Mouse (Mus musculus): ENCODE data around the gene Tubgcp6. TPM values are rescaled to one million over a fixed set of nuclear protein-coding genes. Genes with fewer than 3 reads are reported as not detected.

Gene Tubgcp6
- polyA plus RNA-seq, 1 experiment from 2014 or later = 17.0 TPM

DNA sequence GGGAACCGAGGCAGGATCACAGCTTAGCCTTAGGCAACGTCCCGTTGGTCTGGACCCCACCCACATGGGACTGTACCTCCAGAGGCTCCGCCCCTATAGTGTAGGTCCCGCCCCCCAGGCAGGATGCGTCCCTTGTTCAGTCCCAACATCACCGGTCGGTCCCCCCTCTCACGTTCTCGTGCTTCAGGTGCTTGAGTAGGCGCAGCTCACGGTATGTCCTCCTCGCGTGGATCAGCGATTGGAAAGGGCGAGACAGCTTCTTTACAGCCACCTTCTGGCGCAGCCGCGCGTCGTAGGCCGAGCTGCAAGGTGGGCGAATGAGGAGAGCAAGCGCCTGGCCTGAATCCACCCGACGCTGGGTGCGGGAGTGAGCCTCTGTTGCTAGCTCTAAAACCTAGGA lies 23.6 kb upstream of the Tubgcp6 start:
- peaks cover 21% of the 10 kb centered on the region for H3K4me1 ChIP-seq (ENCODE audit: control insufficient read depth, insufficient read depth, low read length)
- DNase-seq (ENCODE audit: low spot score) (peak; percentile 62), ATAC-seq (peak; percentile 14; the same call in 1 of the 2 replicates)
- peaks cover 33% of the 10 kb centered on the region for H3K36me3 ChIP-seq (ENCODE audit: control insufficient read depth, insufficient read depth, low read length)
- no peaks in the 10 kb centered on the region for H3K27me3 ChIP-seq (replicated peaks; ENCODE audit: control insufficient read depth, insufficient read depth, low read length)
- peak overlapping the region; percentile 66 for H3K9ac ChIP-seq (ENCODE audit: low read length)
- peak overlapping the region; percentile 63 for H3K27ac ChIP-seq (ENCODE audit: low read depth, low read length)
- H3K9me3 ChIP-seq (replicated peaks; ENCODE audit: control insufficient read depth, low read length) = no peaks in the 10 kb centered on the region
- WGBS = 3% methylated on average over 27 of the region's 27 CpGs
- H3K4me2 ChIP-seq (ENCODE audit: low read length) = peak overlapping the region; percentile 82
- H3K4me3 ChIP-seq (ENCODE audit: low read depth, low read length) = peak overlapping the region; percentile 74

DNA sequence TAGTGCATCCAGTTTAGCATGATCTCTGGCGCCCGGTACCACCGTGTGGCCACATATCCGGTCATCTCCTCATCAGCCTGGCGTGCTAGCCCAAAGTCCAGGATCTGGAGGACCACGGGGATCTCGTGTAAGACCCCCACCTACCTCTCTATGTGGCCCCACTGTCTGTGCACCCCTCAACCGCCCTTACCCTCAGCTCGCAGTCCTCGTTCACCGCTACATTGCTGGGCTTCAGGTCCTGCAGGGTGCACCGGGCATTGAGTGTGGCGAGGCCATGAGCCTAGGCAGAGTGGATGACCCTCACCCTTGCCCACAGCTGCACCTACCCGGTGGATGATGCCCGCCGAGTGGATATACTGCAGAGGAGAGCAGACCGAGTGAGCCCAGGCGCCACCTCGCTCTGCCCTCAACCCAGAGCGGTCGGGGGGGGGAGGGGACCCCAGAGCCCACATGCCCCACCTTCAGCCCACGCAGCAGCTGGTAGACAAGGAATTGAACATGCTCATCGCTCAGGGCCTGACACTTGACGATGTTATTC lies 23.0 kb upstream of the Tubgcp6 start:
- Histone ChIP-seq H3K4me1 (ENCODE audit: control insufficient read depth, insufficient read depth, low read length) (peaks cover 22% of the 10 kb centered on the region), H3K36me3 (ENCODE audit: control insufficient read depth, insufficient read depth, low read length) (peaks cover 33% of the 10 kb centered on the region), H3K27ac (ENCODE audit: low read depth, low read length) (no peak overlapping the region), H3K9me3 (replicated peaks; ENCODE audit: control insufficient read depth, low read length) (no peaks in the 10 kb centered on the region), H3K4me3 (ENCODE audit: low read depth, low read length) (peak overlapping the region; percentile 74), H3K9ac (ENCODE audit: low read length) (0 out of 2 replicates have a peak overlapping the region, but pooled peaks have one; percentile 7), H3K4me2 (ENCODE audit: low read length) (peak overlapping the region; percentile 82), H3K27me3 (replicated peaks; ENCODE audit: control insufficient read depth, insufficient read depth, low read length) (no peaks in the 10 kb centered on the region)
- WGBS = 82% methylated on average over 24 of the region's 24 CpGs
- ATAC-seq (no peak), DNase-seq (ENCODE audit: low spot score) (no peak)

DNA sequence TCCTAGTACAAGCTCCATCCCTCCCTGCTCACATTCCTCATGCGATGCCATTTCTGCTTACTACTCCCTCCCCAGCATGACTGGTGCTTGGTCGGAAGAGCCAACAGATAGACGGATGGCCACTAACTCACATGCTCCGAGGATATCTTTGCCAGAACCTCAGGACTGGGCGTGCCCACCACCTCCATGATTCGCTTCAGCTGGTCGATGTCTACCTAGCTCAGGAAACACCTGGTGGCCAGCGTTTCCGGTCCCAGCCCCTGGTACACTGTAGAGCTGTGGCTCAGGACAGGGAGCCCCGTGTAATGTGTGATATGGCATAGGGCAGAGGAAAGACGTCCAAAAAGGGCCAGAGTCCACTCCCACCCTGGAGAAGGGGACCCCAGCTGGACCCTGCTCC lies 22.1 kb upstream of the Tubgcp6 start:
- Histone ChIP-seq H3K27ac (ENCODE audit: low read depth, low read length) (no peak overlapping the region), H3K4me3 (ENCODE audit: low read depth, low read length) (no peak overlapping the region), H3K27me3 (replicated peaks; ENCODE audit: control insufficient read depth, insufficient read depth, low read length) (no peaks in the 10 kb centered on the region), H3K9me3 (replicated peaks; ENCODE audit: control insufficient read depth, low read length) (no peaks in the 10 kb centered on the region), H3K36me3 (ENCODE audit: control insufficient read depth, insufficient read depth, low read length) (peaks cover 33% of the 10 kb centered on the region), H3K4me1 (ENCODE audit: control insufficient read depth, insufficient read depth, low read length) (peaks cover 26% of the 10 kb centered on the region), H3K4me2 (ENCODE audit: low read length) (no peak overlapping the region), H3K9ac (ENCODE audit: low read length) (no peak overlapping the region)
- 97% methylated on average over 11 of the region's 11 CpGs for WGBS
- DNase-seq (ENCODE audit: low spot score) (no peak), ATAC-seq (no peak)

DNA sequence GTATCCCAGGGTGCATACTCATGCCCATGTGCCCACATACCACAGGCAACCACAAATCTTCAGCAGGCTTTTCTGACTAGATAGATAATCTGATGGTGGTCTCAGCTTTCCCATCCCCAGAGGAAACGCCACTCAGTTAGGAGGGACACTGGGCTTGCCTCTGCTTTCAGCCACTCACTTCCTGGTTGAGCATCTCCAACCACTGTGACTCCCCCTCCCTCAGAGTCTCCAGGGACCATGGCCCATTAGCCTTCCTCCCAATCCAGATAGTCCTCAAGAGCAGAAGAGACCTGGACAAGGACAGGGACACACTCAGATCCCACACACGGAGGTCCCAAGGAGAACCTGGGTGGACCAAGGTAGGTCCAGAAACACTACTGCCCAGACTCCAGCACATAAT lies 20.2 kb upstream of the Tubgcp6 start:
- DNase-seq (ENCODE audit: low spot score) (no peak), ATAC-seq (no peak)
- H3K4me1 ChIP-seq (ENCODE audit: control insufficient read depth, insufficient read depth, low read length) = peaks cover 24% of the 10 kb centered on the region
- WGBS = 83% methylated on average over 2 of the region's 2 CpGs
- H3K27me3 ChIP-seq (replicated peaks; ENCODE audit: control insufficient read depth, insufficient read depth, low read length) = no peaks in the 10 kb centered on the region
- no peaks in the 10 kb centered on the region for H3K9me3 ChIP-seq (replicated peaks; ENCODE audit: control insufficient read depth, low read length)
- no peak overlapping the region for H3K4me2 ChIP-seq (ENCODE audit: low read length)
- no peak overlapping the region for H3K4me3 ChIP-seq (ENCODE audit: low read depth, low read length)
- no peak overlapping the region for H3K9ac ChIP-seq (ENCODE audit: low read length)
- H3K27ac ChIP-seq (ENCODE audit: low read depth, low read length) = no peak overlapping the region
- H3K36me3 ChIP-seq (ENCODE audit: control insufficient read depth, insufficient read depth, low read length) = peaks cover 33% of the 10 kb centered on the region

DNA sequence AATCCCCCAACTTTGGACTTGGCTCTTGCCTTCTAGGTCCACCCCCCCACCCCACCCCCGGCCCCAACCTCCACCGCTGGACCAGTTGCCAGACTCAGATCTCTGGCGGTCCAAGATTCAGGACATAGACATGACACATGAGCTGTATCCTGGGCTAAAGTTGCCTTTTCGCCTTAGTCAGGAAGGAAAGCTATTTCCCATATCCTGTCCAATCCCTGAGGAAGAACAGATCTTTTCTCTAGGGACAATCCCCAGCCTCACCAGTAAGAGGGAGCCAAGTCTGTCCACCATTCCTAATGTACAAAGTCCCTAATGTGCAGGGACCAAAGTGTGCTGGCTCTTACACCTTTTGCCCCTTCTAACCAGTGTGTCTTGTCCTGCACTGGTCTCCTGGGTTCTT lies 19.0 kb upstream of the Tubgcp6 start:
- ATAC-seq = no peak

DNA sequence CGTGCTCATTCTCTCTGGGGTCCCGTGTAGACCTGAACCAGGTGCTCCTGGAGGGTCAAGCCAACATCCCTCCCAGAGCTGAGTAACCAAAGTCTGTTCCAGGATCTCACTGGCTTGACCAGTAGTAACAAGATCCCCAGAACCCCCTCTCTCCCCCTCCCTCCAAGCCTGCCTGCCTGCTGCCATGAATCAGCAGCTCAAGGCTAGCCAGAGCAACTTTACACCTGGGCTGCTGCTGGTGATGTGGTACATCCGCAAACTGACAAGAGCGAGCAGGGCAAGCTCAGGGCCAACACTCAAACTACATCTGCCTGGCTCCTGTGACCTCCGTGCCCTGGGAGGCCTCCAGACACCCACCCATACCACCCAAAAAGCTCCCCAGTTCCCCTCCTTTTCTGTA lies 18.5 kb upstream of the Tubgcp6 start:
- Histone ChIP-seq H3K4me3 (ENCODE audit: low read depth, low read length) (no peak overlapping the region), H3K27me3 (replicated peaks; ENCODE audit: control insufficient read depth, insufficient read depth, low read length) (no peaks in the 10 kb centered on the region), H3K9me3 (replicated peaks; ENCODE audit: control insufficient read depth, low read length) (no peaks in the 10 kb centered on the region), H3K36me3 (ENCODE audit: control insufficient read depth, insufficient read depth, low read length) (peaks cover 33% of the 10 kb centered on the region), H3K4me2 (ENCODE audit: low read length) (peak overlapping the region; percentile 96; the same call in 1 of the 2 replicates), H3K9ac (ENCODE audit: low read length) (no peak overlapping the region), H3K27ac (ENCODE audit: low read depth, low read length) (no peak overlapping the region), H3K4me1 (ENCODE audit: control insufficient read depth, insufficient read depth, low read length) (peaks cover 11% of the 10 kb centered on the region)
- 23% methylated on average over 5 of the region's 5 CpGs for WGBS
- no peak for DNase-seq (ENCODE audit: low spot score)
- ATAC-seq = no peak

More for the DNA sequence above, 19.0 kb upstream of the Tubgcp6 start:
- peaks cover 33% of the 10 kb centered on the region for H3K36me3 ChIP-seq (ENCODE audit: control insufficient read depth, insufficient read depth, low read length)
- no peak overlapping the region for H3K4me2 ChIP-seq (ENCODE audit: low read length)
- H3K27me3 ChIP-seq (replicated peaks; ENCODE audit: control insufficient read depth, insufficient read depth, low read length) = no peaks in the 10 kb centered on the region
- peaks cover 11% of the 10 kb centered on the region for H3K4me1 ChIP-seq (ENCODE audit: control insufficient read depth, insufficient read depth, low read length)
- no peak overlapping the region for H3K4me3 ChIP-seq (ENCODE audit: low read depth, low read length)
- no peak overlapping the region for H3K9ac ChIP-seq (ENCODE audit: low read length)
- DNase-seq (ENCODE audit: low spot score) = no peak
- no peak overlapping the region for H3K27ac ChIP-seq (ENCODE audit: low read depth, low read length)
- 80% methylated on average over 4 of the region's 4 CpGs for WGBS
- no peaks in the 10 kb centered on the region for H3K9me3 ChIP-seq (replicated peaks; ENCODE audit: control insufficient read depth, low read length)

DNA sequence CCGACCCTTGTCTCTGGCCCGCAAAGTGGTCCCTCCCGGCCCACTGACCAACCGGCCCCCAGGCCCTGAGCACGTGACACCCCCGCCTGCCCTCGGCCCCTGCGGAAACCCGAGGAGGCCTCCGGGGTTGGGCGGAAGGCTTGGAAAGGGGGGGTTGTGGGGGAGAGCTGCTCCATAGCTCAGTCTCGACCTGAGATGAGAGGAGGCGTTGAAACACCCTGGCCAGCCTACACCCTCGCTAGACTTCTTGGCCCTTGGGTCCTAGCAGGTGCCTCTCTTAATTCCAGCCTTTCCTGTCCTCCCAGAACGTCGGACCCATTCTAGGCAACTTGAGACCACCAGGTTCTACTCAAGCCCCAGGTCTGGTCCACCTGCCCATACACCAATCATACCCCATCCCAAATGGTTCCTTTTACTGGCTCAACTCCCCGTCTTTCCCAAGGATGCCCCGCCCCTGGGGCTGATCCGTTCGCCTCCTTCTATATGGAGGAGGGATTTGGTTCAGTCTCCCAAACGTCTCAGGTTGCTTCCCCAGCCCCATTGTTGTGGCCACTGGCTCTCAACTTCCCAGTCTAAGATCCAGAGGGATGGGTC lies 17.8 kb upstream of the Tubgcp6 start, which contains the start of gene Mapk12:
Gene Mapk12 (minus strand): TSS at position 45 of the 594 bp plus-strand sequence.
- WGBS = under 1% methylated on average over 21 of the region's 21 CpGs
- H3K27ac ChIP-seq (ENCODE audit: low read depth, low read length) = no peak within 1 kb of the TSS
- H3K27me3 ChIP-seq (replicated peaks; ENCODE audit: control insufficient read depth, insufficient read depth, low read length) = no peaks in the 10 kb centered on the region
- DNase-seq (ENCODE audit: low spot score) (peak; percentile 36), ATAC-seq (peak; percentile 64)
- peak within 1 kb of the TSS; percentile 73 for H3K9ac ChIP-seq (ENCODE audit: low read length)
- peaks cover 30% of the 10 kb centered on the region for H3K36me3 ChIP-seq (ENCODE audit: control insufficient read depth, insufficient read depth, low read length)
- peaks cover 11% of the 10 kb centered on the region for H3K4me1 ChIP-seq (ENCODE audit: control insufficient read depth, insufficient read depth, low read length)
- peak within 1 kb of the TSS; percentile 47 for H3K4me3 ChIP-seq (ENCODE audit: low read depth, low read length)
- H3K4me2 ChIP-seq (ENCODE audit: low read length) = peak within 1 kb of the TSS; percentile 96
- H3K9me3 ChIP-seq (replicated peaks; ENCODE audit: control insufficient read depth, low read length) = no peaks in the 10 kb centered on the region

DNA sequence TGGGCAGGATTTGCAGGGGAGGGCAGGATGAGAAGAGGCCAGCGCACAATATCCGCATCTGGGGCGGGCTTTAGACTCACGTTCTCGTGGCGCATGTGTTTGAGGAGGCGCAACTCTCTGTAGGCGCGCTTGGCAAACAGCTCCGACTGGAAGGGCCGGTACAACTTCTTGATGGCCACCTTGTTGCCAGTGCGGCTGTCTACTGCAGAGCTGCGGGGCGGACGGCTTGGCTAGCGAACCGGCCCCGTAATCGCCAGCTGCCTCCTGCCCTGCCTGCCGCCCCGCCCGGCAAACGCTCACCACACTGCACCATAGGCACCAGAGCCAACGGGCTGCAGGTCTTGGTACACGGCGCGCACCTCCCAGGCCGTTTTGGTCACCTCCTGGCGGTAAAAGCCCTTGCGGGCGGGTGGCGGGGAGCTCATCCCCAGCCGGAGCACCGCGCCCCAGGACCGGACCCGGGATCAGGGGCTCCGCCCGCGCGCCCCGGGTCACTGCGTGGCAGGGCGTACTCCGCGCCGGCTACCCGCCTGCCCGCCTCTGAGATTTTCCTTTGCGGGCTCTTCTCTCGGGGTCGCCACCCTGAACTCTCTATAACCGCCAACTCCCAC lies 17.2 kb upstream of the Tubgcp6 start:
- peak overlapping the region; percentile 96 for H3K4me2 ChIP-seq (ENCODE audit: low read length)
- no peaks in the 10 kb centered on the region for H3K9me3 ChIP-seq (replicated peaks; ENCODE audit: control insufficient read depth, low read length)
- DNase-seq (ENCODE audit: low spot score) (peak; percentile 33), ATAC-seq (peak; percentile 47)
- H3K27ac ChIP-seq (ENCODE audit: low read depth, low read length) = no peak overlapping the region
- peak overlapping the region; percentile 47 for H3K4me3 ChIP-seq (ENCODE audit: low read depth, low read length)
- peak overlapping the region; percentile 73 for H3K9ac ChIP-seq (ENCODE audit: low read length)
- peaks cover 25% of the 10 kb centered on the region for H3K36me3 ChIP-seq (ENCODE audit: control insufficient read depth, insufficient read depth, low read length)
- H3K27me3 ChIP-seq (replicated peaks; ENCODE audit: control insufficient read depth, insufficient read depth, low read length) = no peaks in the 10 kb centered on the region
- WGBS = under 1% methylated on average over 45 of the region's 53 CpGs
- H3K4me1 ChIP-seq (ENCODE audit: control insufficient read depth, insufficient read depth, low read length) = peaks cover 11% of the 10 kb centered on the region

DNA sequence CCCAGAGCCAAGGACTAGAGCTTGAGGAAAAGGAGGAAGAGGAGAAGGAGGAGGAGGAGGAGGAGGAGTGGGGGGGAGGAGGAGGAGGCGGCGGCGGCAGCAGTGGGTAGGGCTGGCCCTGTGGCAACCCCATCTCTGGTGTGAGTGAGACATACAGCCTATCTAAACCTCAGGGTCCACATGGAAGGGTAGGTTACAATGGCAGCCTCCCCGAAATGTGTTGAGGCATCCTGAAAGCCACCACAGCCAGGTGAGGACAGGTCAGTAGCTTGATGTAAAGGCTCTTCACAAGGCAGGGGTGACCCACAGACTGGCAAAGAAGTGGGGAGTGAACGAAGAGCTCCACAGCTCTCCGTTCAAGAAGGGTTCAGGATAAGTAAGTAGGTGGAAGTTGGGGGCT lies 15.6 kb upstream of the Tubgcp6 start:
- Histone ChIP-seq H3K9me3 (replicated peaks; ENCODE audit: control insufficient read depth, low read length) (no peaks in the 10 kb centered on the region), H3K36me3 (ENCODE audit: control insufficient read depth, insufficient read depth, low read length) (peaks cover 11% of the 10 kb centered on the region; the same call in 1 of the 2 replicates), H3K4me1 (ENCODE audit: control insufficient read depth, insufficient read depth, low read length) (peaks cover 11% of the 10 kb centered on the region), H3K9ac (ENCODE audit: low read length) (no peak overlapping the region), H3K27ac (ENCODE audit: low read depth, low read length) (no peak overlapping the region), H3K4me3 (ENCODE audit: low read depth, low read length) (no peak overlapping the region), H3K4me2 (ENCODE audit: low read length) (no peak overlapping the region), H3K27me3 (replicated peaks; ENCODE audit: control insufficient read depth, insufficient read depth, low read length) (no peaks in the 10 kb centered on the region)
- DNase-seq (ENCODE audit: low spot score) (no peak), ATAC-seq (no peak)
- 98% methylated on average over 6 of the region's 6 CpGs for WGBS

All from forebrain, embryonic 14.5 days (tissue).